Mouse (Mus musculus) MEL (cell line): Measurements from ENCODE around the gene Chd6.

Experiments used
- BHLHE40 ChIP-seq: IDR thresholded peaks from 2 replicates; pipeline ENCODE4 v1.6.1; 2012; ENCODE audit warnings: low read depth, mild to moderate bottlenecking, inconsistent platforms, low read length, improper control_type of control experiment, borderline replicate concordance
- CTCF ChIP-seq, 3 experiments: IDR thresholded peaks in 2 of 3; conservative IDR thresholded peaks in 1 of 3; 2 replicates each; pipeline ENCODE4 v1.5.1; 2011 to 2012; ENCODE audit warnings: low read length in 3 of 3, low read depth in 2 of 3, mild to moderate bottlenecking in 2 of 3, improper control_type of control experiment in 1 of 3, inconsistent platforms in 1 of 3, mixed read lengths in 1 of 3, moderate library complexity in 1 of 3; ENCODE audit not compliant: control insufficient read depth in 1 of 3, insufficient read depth in 1 of 3, poor library complexity in 1 of 3, severe bottlenecking in 1 of 3
- E2F4 ChIP-seq: IDR thresholded peaks from 2 replicates; pipeline ENCODE4 v1.6.1; 2011; ENCODE audit warnings: low read depth, low read length, improper control_type of control experiment, borderline replicate concordance
- EP300 ChIP-seq, 2 experiments: IDR thresholded peaks; 2 replicates each; pipeline ENCODE4 v1.6.1; 2011; ENCODE audit warnings: improper control_type of control experiment in 2 of 2, low read length in 2 of 2, low read depth in 1 of 2, mild to moderate bottlenecking in 1 of 2
- HCFC1 ChIP-seq: IDR thresholded peaks from 2 replicates; pipeline ENCODE4 v1.6.1; 2012; ENCODE audit warnings: low read depth, mild to moderate bottlenecking, inconsistent platforms, low read length, improper control_type of control experiment, moderate library complexity
- KAT2A ChIP-seq: conservative IDR thresholded peaks from 2 replicates; pipeline ENCODE4 v1.6.1; 2012; ENCODE audit warnings: low read depth, low read length, improper control_type of control experiment, inconsistent platforms
- MXI1 ChIP-seq: IDR thresholded peaks from 2 replicates; pipeline ENCODE4 v1.6.1; 2011; ENCODE audit warnings: mild to moderate bottlenecking, low read depth, low read length, improper control_type of control experiment
- POLR2A ChIP-seq, 2 experiments: IDR thresholded peaks; 2 replicates each; pipeline ENCODE4 v1.6.1; 2011 to 2012; ENCODE audit warnings: low read length in 2 of 2, mild to moderate bottlenecking in 2 of 2, control low read depth in 1 of 2, improper control_type of control experiment in 1 of 2, low read depth in 1 of 2, moderate library complexity in 1 of 2; ENCODE audit not compliant: control insufficient read depth in 1 of 2, insufficient read depth in 1 of 2, poor library complexity in 1 of 2
- UBTF ChIP-seq: IDR thresholded peaks from 2 replicates; pipeline ENCODE4 v1.6.1; 2012; ENCODE audit warnings: low read depth, mild to moderate bottlenecking, inconsistent platforms, low read length, improper control_type of control experiment, moderate library complexity, borderline replicate concordance; ENCODE audit not compliant: insufficient read depth

DNA sequence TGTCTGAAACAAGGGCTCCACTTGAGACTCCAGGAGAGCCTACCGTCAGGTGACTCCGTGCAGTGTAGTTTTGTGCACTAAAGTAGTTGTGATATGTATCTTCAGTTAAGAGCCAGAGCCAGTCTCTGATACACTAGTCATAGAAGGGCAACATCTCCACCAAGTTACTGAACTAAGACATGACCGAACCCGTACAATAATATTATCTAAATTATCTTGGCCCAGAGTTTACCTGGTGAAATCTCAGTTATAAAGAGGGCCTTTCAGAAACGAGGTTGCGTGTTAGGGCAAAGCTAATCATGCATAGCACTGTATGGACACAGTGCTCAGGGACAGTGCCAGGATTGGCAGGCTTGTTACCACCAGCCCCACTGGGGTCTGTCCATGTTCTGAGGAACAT, 127.1 kb downstream of the Chd6 start:
- TF ChIP-seq CTCF (IDR thresholded peaks at IDR 0.05 in 2 of 3, conservative IDR thresholded peaks at IDR 0.05 in 1 of 3; ENCODE audit: control insufficient read depth in 1 of 3, insufficient read depth in 1 of 3, low read depth in 2 of 3, low read length in 3 of 3, poor library complexity in 1 of 3, severe bottlenecking in 1 of 3) (no peak), MXI1 (no peak), POLR2A (IDR thresholded peaks at IDR 0.05; ENCODE audit: control insufficient read depth in 1 of 2, insufficient read depth in 1 of 2, low read depth in 1 of 2, low read length in 2 of 2, poor library complexity in 1 of 2) (no peak), HCFC1 (no peak), UBTF (no peak), BHLHE40 (no peak), E2F4 (no peak), KAT2A (no peak), EP300 (IDR thresholded peaks at IDR 0.05; ENCODE audit: low read depth in 1 of 2, low read length in 2 of 2) (no peak)
